Mouse (Mus musculus) heart, postnatal 0 days (tissue): ENCODE measurements at regions not wholly inside any gene's neighbourhood (a gene's known extent, or its start where the extent isn't known, plus 50 kb on each side); places are given as distances from the start of the nearest gene placed in this dataset.

Source experiments
- CTCF ChIP-seq: IDR thresholded peaks from 2 replicates; pipeline ENCODE4 v1.5.1; 2016; ENCODE audit warnings: antibody characterized with exemption, control low read depth, low read depth
- EP300 ChIP-seq: IDR thresholded peaks from 2 replicates; pipeline ENCODE4 v1.6.1; 2016; ENCODE audit warnings: antibody characterized with exemption, low read depth

DNA sequence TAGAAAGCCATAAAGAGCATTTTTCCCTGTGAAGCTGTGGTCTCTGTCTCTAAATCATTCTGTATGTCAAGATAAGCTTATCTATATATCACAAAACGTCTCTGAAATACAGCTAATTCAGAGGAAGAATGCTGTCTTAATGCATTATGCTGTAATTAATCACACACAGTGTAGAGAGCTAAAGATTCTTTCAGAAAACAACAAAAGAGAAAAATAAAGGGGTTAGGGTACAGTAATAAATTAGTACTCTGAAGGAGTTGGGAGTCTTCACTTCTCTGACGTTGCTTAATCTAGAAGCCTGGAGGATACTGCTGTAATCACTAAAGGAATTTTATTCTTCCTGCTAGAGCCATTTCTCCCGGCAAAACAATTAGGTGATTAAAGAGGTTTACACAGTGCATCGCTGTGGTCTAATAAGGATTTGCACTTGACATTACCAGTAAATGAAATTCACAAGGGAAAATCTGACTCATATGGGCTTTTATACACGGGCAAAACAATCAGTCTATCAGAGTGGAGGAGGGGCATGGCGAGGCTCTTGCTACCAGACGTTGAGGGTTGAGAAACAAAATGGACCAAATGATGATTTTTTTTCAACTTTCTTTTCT is 1477.7 kb upstream of the Tenm3 start:
- no peak for TF ChIP-seq CTCF
- no peak for TF ChIP-seq EP300
